Mouse (Mus musculus) lung, embryonic 16.5 days (tissue): Measurements from ENCODE around the gene Ermap. TPM values are rescaled to one million over a fixed set of nuclear protein-coding genes. Genes with fewer than 3 reads are reported as not detected.

ENCODE experiments used
- ATAC-seq: fragments of 200-750 bp; cut with Nextera tagmentation; 2 replicates; pipeline ENCODE4 v1.8.0; 2017; ENCODE audit warnings: low read depth, mild to moderate bottlenecking, moderate library complexity
- H3K27ac ChIP-seq: fragments of 300-500 bp; sonication (generic); 2 replicates; pipeline ENCODE4 v1.5.1; 2014; ENCODE audit warnings: mild to moderate bottlenecking, control low read depth, low read length
- H3K27me3 ChIP-seq: fragments of 300-500 bp; sonication (generic); 2 replicates; pipeline ENCODE4 v1.6.1; 2014; ENCODE audit warnings: low read depth, low read length, mixed read lengths; ENCODE audit not compliant: control insufficient read depth, insufficient read depth
- H3K36me3 ChIP-seq: fragments of 300-500 bp; sonication (generic); 2 replicates; pipeline ENCODE4 v1.6.1; 2014; ENCODE audit warnings: low read length; ENCODE audit not compliant: control insufficient read depth, insufficient read depth
- H3K4me1 ChIP-seq: fragments of 300-500 bp; sonication (generic); replicated peaks from 2 replicates; pipeline ENCODE4 v1.6.1; 2014; ENCODE audit warnings: low read length, mixed read lengths; ENCODE audit not compliant: control insufficient read depth, insufficient read depth
- H3K4me2 ChIP-seq: fragments of 300-500 bp; sonication (generic); 2 replicates; pipeline ENCODE4 v1.6.1; 2014; ENCODE audit warnings: low read depth, low read length, control low read depth
- H3K4me3 ChIP-seq: fragments of 300-500 bp; sonication (generic); 2 replicates; pipeline ENCODE4 v1.5.1; 2014; ENCODE audit warnings: mild to moderate bottlenecking, low read length, control low read depth
- H3K9ac ChIP-seq: fragments of 300-500 bp; sonication (generic); 2 replicates; pipeline ENCODE4 v1.6.1; 2014; ENCODE audit warnings: low read length, control low read depth
- H3K9me3 ChIP-seq: fragments of 300-500 bp; sonication (generic); 2 replicates; pipeline ENCODE4 v1.6.1; 2016; ENCODE audit warnings: low read length; ENCODE audit not compliant: control insufficient read depth
- WGBS: fragments of 180-500 bp; shearing (Covaris S2); extraction: QIAGEN DNeasy Blood & Tissue Kit; methylation state at CpG from one replicate; pipeline ENCODE4 v1.1.7; 2014; 5-methylcytosine and 5-hydroxymethylcytosine counted together
- microRNA counts: library from miRNA; unstranded; fragments of <30 nt; microRNA quantifications from one replicate; lab custom pipeline; 2016
- microRNA-seq: library from miRNA; unstranded; fragments of <30 nt; microRNA quantifications from one replicate; pipeline ENCODE4, GENCODE M21; 2016
- polyA plus RNA-seq: library from polyadenylated mRNA; unstranded; fragments of >200 nt; fragmentation: Nextera tagmentation; extraction: Ambion mirVana; gene quantifications from 2 replicates; pipeline ENCODE4 v1.2.1, GENCODE M21; 2015

The Ermap gene
- polyA plus RNA-seq, 1 experiment from 2014 or later, result 1.4 TPM

- Histone ChIP-seq H3K9me3 (no peaks in the 10 kb centered on the region), H3K27ac (no peak overlapping the region), H3K36me3 (peaks cover 54% of the 10 kb centered on the region), H3K27me3 (no peaks in the 10 kb centered on the region), H3K4me3 (no peak overlapping the region), H3K9ac (no peak overlapping the region), H3K4me2 (no peak overlapping the region), H3K4me1 (peaks cover 4% of the 10 kb centered on the region; the same call in 1 of the 2 replicates)
- no peak for ATAC-seq
- 87% methylated on average over 13 of the region's 13 CpGs for WGBS
Observed at GRCm38 (mm10) chr4:119133860-119134259, 56.0 kb downstream of the Ermap start.

GRCm38 (mm10) chr4:119133306-119133705 is 56.5 kb downstream of the Ermap start:
- Histone ChIP-seq H3K4me1 (peaks cover 4% of the 10 kb centered on the region; the same call in 1 of the 2 replicates), H3K4me3 (no peak overlapping the region), H3K27ac (no peak overlapping the region), H3K36me3 (peaks cover 54% of the 10 kb centered on the region), H3K4me2 (no peak overlapping the region), H3K9ac (no peak overlapping the region), H3K27me3 (no peaks in the 10 kb centered on the region), H3K9me3 (no peaks in the 10 kb centered on the region)
- ATAC-seq, result no peak
- WGBS, result 88% methylated on average over 13 of the region's 13 CpGs

- H3K9me3 ChIP-seq, result no peaks in the 10 kb centered on the region
- no peaks in the 10 kb centered on the region for H3K4me1 ChIP-seq
- no peak overlapping the region for H3K4me3 ChIP-seq
- 84% methylated on average over 8 of the region's 8 CpGs for WGBS
- no peak for ATAC-seq
- H3K27ac ChIP-seq, result no peak overlapping the region
- H3K27me3 ChIP-seq, result no peaks in the 10 kb centered on the region
- H3K9ac ChIP-seq, result no peak overlapping the region
- H3K36me3 ChIP-seq, result peaks cover 44% of the 10 kb centered on the region
- H3K4me2 ChIP-seq, result no peak overlapping the region
Observed at GRCm38 (mm10) chr4:119131189-119131910, 58.5 kb downstream of the Ermap start.

GRCm38 (mm10) chr4:119129096-119129495 is 60.7 kb downstream of the Ermap start:
- H3K4me3 ChIP-seq, result no peak overlapping the region
- no peak overlapping the region for H3K27ac ChIP-seq
- H3K9ac ChIP-seq, result no peak overlapping the region
- WGBS, result 89% methylated on average over 1 of the region's 1 CpGs
- H3K4me2 ChIP-seq, result no peak overlapping the region
- peaks cover 4% of the 10 kb centered on the region; the same call in 1 of the 2 replicates for H3K4me1 ChIP-seq
- ATAC-seq, result no peak
- no peaks in the 10 kb centered on the region for H3K27me3 ChIP-seq
- peaks cover 23% of the 10 kb centered on the region for H3K36me3 ChIP-seq
- no peaks in the 10 kb centered on the region for H3K9me3 ChIP-seq

- no peaks in the 10 kb centered on the region for H3K27me3 ChIP-seq
- peaks cover 20% of the 10 kb centered on the region for H3K36me3 ChIP-seq
- H3K9ac ChIP-seq, result no peak overlapping the region
- H3K9me3 ChIP-seq, result no peaks in the 10 kb centered on the region
- H3K27ac ChIP-seq, result no peak overlapping the region
- H3K4me3 ChIP-seq, result no peak overlapping the region
- H3K4me2 ChIP-seq, result no peak overlapping the region
- no peak for ATAC-seq
- WGBS, result 76% methylated on average over 7 of the region's 7 CpGs
- H3K4me1 ChIP-seq, result peaks cover 4% of the 10 kb centered on the region; the same call in 1 of the 2 replicates
Observed at GRCm38 (mm10) chr4:119128547-119128946, 61.3 kb downstream of the Ermap start.

GRCm38 (mm10) chr4:119127229-119127628 is 62.6 kb downstream of the Ermap start:
- Histone ChIP-seq H3K9me3 (no peaks in the 10 kb centered on the region), H3K4me2 (no peak overlapping the region), H3K4me1 (peaks cover 4% of the 10 kb centered on the region; the same call in 1 of the 2 replicates), H3K9ac (no peak overlapping the region), H3K27ac (no peak overlapping the region), H3K36me3 (peaks cover 11% of the 10 kb centered on the region; the same call in 1 of the 2 replicates), H3K27me3 (no peaks in the 10 kb centered on the region), H3K4me3 (no peak overlapping the region)
- WGBS, result 65% methylated on average over 6 of the region's 6 CpGs
- ATAC-seq, result no peak

- 60% methylated on average over 9 of the region's 9 CpGs for WGBS
- no peak overlapping the region for H3K9ac ChIP-seq
- H3K4me2 ChIP-seq, result no peak overlapping the region
- H3K36me3 ChIP-seq, result peaks cover 12% of the 10 kb centered on the region; the same call in 1 of the 2 replicates
- no peaks in the 10 kb centered on the region for H3K27me3 ChIP-seq
- no peak overlapping the region for H3K4me3 ChIP-seq
- H3K9me3 ChIP-seq, result no peaks in the 10 kb centered on the region
- H3K4me1 ChIP-seq, result peaks cover 8% of the 10 kb centered on the region
- no peak overlapping the region for H3K27ac ChIP-seq
- ATAC-seq, result 0 out of 2 replicates have a peak, but pooled peaks have one; percentile 17
Observed at GRCm38 (mm10) chr4:119125577-119126270, 64.1 kb downstream of the Ermap start.

MicroRNAs encoded within 50 kb of the gene (microRNA counts, 519-probe panel; counts per million panel counts)
- microRNA mmu-miR-1957 (lab: Ali Mortazavi, UCI), result not detected

Small RNA genes within 50 kb of the gene (microRNA-seq; reads per million reads assigned to microRNA genes)
- gene Mir1957a, result not detected

Other genes with a start within 250 kb of the Ermap start
- not detected in 2 replicates for gene Lao1, start 228.4 kb downstream of the Ermap start, polyA plus RNA-seq
- 89.7 and 95.7 TPM in 2 replicates for gene Slc2a1, start 81.3 kb downstream of the Ermap start, polyA plus RNA-seq
- 9.0 and 9.3 TPM in 2 replicates for gene Zfp691, start 15.8 kb downstream of the Ermap start, polyA plus RNA-seq
- 114 and 123 TPM in 2 replicates for gene Svbp, start 5.3 kb upstream of the Ermap start, polyA plus RNA-seq
- not detected in 2 replicates for gene Tmem269, start 28.2 kb upstream of the Ermap start, polyA plus RNA-seq
- gene AU022252, start 42.7 kb upstream of the Ermap start, polyA plus RNA-seq, result 26.5 and 30.8 TPM in 2 replicates
- 34.9 and 36.2 TPM in 2 replicates for gene P3h1, start 42.9 kb upstream of the Ermap start, polyA plus RNA-seq
- gene Cldn19, start 65.4 kb upstream of the Ermap start, polyA plus RNA-seq, result 0.15 and 0.18 TPM in 2 replicates
- 412 and 442 TPM in 2 replicates for gene Ybx1, start 104.6 kb upstream of the Ermap start, polyA plus RNA-seq
- 86.8 and 91.9 TPM in 2 replicates for gene Ppih, start 130.5 kb upstream of the Ermap start, polyA plus RNA-seq
- 6.1 and 9.3 TPM in 2 replicates for gene Ccdc30, start 225.5 kb upstream of the Ermap start, polyA plus RNA-seq
- gene Ppcs, start 232.4 kb upstream of the Ermap start, polyA plus RNA-seq, result 31.5 and 33.9 TPM in 2 replicates
- gene Zmynd12, start 232.8 kb upstream of the Ermap start, polyA plus RNA-seq, result 2.0 and 2.1 TPM in 2 replicates